Mouse (Mus musculus): ENCODE data around the gene Proser2. TPM values are rescaled to one million over a fixed set of nuclear protein-coding genes. Genes with fewer than 3 reads are reported as not detected.

The Proser2 gene
- polyA plus RNA-seq, 2 experiments: 1.6 to 3.0 TPM

DNA sequence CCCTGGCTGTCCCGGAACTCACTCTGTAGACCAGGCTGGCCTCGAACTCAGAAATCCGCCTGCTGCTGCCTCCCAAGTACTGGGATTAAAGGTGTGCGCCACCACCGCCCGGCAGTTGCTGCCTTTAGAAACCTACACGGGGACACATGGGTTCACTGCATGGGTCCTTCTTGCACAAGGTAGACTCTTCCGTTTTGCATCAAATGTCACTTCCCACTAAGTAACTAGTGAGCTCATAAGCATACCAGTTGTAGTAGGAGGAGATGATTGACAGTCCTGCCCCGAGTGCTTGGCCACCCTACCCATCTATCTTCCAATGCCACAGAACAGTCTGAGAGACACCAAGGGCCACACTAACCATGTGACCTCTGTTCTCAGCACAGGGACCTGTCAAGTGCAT is 29.2 kb upstream of the Proser2 start:
- Histone ChIP-seq H3K27ac (no peak overlapping the region), H3K4me2 (ENCODE audit: low read depth) (no peak overlapping the region), H3K4me1 (replicated peaks; ENCODE audit: control insufficient read depth in 2 of 2, insufficient read depth in 2 of 2, low read length in 1 of 2) (peaks cover 0 to 7% of the 10 kb centered on the region in 2 experiments; a peak in 1 of 4 replicates), H3K9me3 (ENCODE audit: control insufficient read depth, low read length) (no peaks in the 10 kb centered on the region), H3K4me3 (ENCODE audit: insufficient read depth in 1 of 2, low read depth in 2 of 2, low read length in 2 of 2) (no peak overlapping the region), H3K36me3 (replicated peaks; ENCODE audit: control insufficient read depth, insufficient read depth, low read depth) (no peaks in the 10 kb centered on the region), H3K27me3 (ENCODE audit: control insufficient read depth, insufficient read depth, low read length) (no peaks in the 10 kb centered on the region), H3K9ac (replicated peaks) (no peak overlapping the region)
- TF ChIP-seq EP300 (IDR thresholded peaks at IDR 0.05; ENCODE audit: low read depth): no peak
- 51% methylated on average over 9 of the region's 9 CpGs for WGBS (ENCODE audit: insufficient replicate concordance)
- DNase-seq (ENCODE audit: low read depth in 3 of 3, low spot score in 3 of 3) (no peak), ATAC-seq (ENCODE audit: insufficient read depth) (no peak)

DNA sequence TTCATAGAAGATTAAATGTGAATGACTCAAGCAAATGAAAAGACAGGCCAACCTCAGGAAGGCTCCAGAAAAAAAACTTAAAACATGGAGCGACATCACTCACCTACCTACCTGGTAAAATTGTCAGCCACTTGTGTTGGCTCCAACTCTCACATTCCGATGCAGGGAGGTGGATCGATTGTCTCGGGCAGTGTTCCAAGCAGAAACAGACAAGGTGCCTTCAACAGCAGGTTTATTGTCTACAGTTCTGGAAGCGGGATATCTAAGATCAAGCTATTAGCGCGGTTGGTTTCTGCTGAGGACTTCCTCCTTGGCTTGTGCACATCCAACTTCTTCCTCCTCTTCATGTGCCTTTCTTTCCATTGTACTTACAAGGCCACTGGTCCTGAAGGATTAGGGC is 27.6 kb upstream of the Proser2 start:
- no peak overlapping the region for H3K4me3 ChIP-seq (ENCODE audit: insufficient read depth in 1 of 2, low read depth in 2 of 2, low read length in 2 of 2)
- no peak overlapping the region for H3K9ac ChIP-seq (replicated peaks)
- ATAC-seq (ENCODE audit: insufficient read depth) (no peak), DNase-seq (ENCODE audit: low read depth in 3 of 3, low spot score in 3 of 3) (no peak)
- H3K27me3 ChIP-seq (ENCODE audit: control insufficient read depth, insufficient read depth, low read length): no peaks in the 10 kb centered on the region
- no peak overlapping the region for H3K27ac ChIP-seq
- 70% methylated on average over 7 of the region's 7 CpGs for WGBS (ENCODE audit: insufficient replicate concordance)
- H3K4me1 ChIP-seq (replicated peaks; ENCODE audit: control insufficient read depth in 2 of 2, insufficient read depth in 2 of 2, low read length in 1 of 2): peaks cover 0 to 7% of the 10 kb centered on the region in 2 experiments; a peak in 1 of 4 replicates
- H3K9me3 ChIP-seq (ENCODE audit: control insufficient read depth, low read length): no peaks in the 10 kb centered on the region
- H3K36me3 ChIP-seq (replicated peaks; ENCODE audit: control insufficient read depth, insufficient read depth, low read depth): no peaks in the 10 kb centered on the region
- no peak overlapping the region for H3K4me2 ChIP-seq (ENCODE audit: low read depth)
- TF ChIP-seq CTCF (IDR thresholded peaks at IDR 0.05; ENCODE audit: low read depth) (no peak), EP300 (IDR thresholded peaks at IDR 0.05; ENCODE audit: low read depth) (no peak)

DNA sequence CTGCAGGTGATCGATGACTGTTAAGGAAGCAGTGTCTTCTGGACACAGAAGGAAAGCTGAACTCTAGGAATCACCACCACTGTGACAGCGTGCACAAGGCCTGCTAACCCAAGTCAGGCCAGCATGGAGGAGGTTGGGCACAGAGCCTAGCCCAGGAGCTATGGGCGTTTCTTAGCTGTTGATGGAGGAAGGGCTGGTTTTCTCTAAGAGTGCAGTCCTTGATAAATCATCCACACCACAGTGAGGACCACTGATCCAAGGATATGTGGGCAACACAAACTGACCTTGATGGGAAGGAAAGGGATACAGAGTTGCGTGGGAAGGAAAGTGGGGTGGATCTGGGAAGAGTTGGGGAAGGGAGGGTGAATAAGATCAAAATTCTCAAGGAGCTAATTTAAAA is 27.2 kb upstream of the Proser2 start:
- H3K4me1 ChIP-seq (replicated peaks; ENCODE audit: control insufficient read depth in 2 of 2, insufficient read depth in 2 of 2, low read length in 1 of 2): peaks cover 0 to 6% of the 10 kb centered on the region in 2 experiments; a peak in 1 of 4 replicates
- no peaks in the 10 kb centered on the region for H3K36me3 ChIP-seq (replicated peaks; ENCODE audit: control insufficient read depth, insufficient read depth, low read depth)
- ATAC-seq (ENCODE audit: insufficient read depth) (no peak), DNase-seq (ENCODE audit: low read depth in 3 of 3, low spot score in 3 of 3) (no peak)
- H3K27me3 ChIP-seq (ENCODE audit: control insufficient read depth, insufficient read depth, low read length): no peaks in the 10 kb centered on the region
- no peak overlapping the region for H3K4me2 ChIP-seq (ENCODE audit: low read depth)
- WGBS (ENCODE audit: insufficient replicate concordance): 65% methylated on average over 4 of the region's 4 CpGs
- no peak overlapping the region for H3K9ac ChIP-seq (replicated peaks)
- no peaks in the 10 kb centered on the region for H3K9me3 ChIP-seq (ENCODE audit: control insufficient read depth, low read length)
- H3K4me3 ChIP-seq (ENCODE audit: insufficient read depth in 1 of 2, low read depth in 2 of 2, low read length in 2 of 2): no peak overlapping the region
- TF ChIP-seq CTCF (IDR thresholded peaks at IDR 0.05; ENCODE audit: low read depth) (no peak), EP300 (IDR thresholded peaks at IDR 0.05; ENCODE audit: low read depth) (no peak)
- H3K27ac ChIP-seq: no peak overlapping the region

DNA sequence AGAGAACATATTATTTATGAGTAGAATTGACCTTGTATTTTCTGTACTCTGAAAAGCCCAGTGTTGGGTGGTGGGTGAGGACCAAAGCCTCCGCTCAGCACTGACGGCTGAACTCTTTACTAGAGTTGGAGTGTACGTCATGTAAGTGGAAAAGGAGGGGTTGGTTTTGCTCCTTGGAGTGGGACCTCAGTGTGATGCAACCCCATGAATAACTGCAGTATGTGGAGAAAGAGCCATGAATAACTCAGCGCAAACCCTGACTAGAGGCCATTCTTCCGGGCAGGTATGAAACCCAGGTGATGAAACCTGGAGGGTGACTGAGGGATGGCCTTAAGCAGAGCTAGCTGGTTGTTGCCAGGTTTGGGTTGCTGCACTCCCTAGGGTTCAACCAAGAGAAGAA is 19.8 kb upstream of the Proser2 start:
- Histone ChIP-seq H3K9me3 (ENCODE audit: control insufficient read depth, low read length) (no peaks in the 10 kb centered on the region), H3K4me1 (replicated peaks; ENCODE audit: control insufficient read depth in 2 of 2, insufficient read depth in 2 of 2, low read length in 1 of 2) (no peaks in the 10 kb centered on the region), H3K27me3 (ENCODE audit: control insufficient read depth, insufficient read depth, low read length) (no peaks in the 10 kb centered on the region), H3K36me3 (replicated peaks; ENCODE audit: control insufficient read depth, insufficient read depth, low read depth) (no peaks in the 10 kb centered on the region), H3K4me2 (ENCODE audit: low read depth) (no peak overlapping the region), H3K27ac (no peak overlapping the region), H3K4me3 (ENCODE audit: insufficient read depth in 1 of 2, low read depth in 2 of 2, low read length in 2 of 2) (no peak overlapping the region), H3K9ac (replicated peaks) (no peak overlapping the region)
- no peak for ATAC-seq (ENCODE audit: insufficient read depth)
- WGBS (ENCODE audit: insufficient replicate concordance): 77% methylated on average over 5 of the region's 5 CpGs
- TF ChIP-seq CTCF (IDR thresholded peaks at IDR 0.05; ENCODE audit: low read depth) (no peak), EP300 (IDR thresholded peaks at IDR 0.05; ENCODE audit: low read depth) (no peak)
- DNase-seq (ENCODE audit: low read depth in 3 of 3, low spot score in 3 of 3): no peak

DNA sequence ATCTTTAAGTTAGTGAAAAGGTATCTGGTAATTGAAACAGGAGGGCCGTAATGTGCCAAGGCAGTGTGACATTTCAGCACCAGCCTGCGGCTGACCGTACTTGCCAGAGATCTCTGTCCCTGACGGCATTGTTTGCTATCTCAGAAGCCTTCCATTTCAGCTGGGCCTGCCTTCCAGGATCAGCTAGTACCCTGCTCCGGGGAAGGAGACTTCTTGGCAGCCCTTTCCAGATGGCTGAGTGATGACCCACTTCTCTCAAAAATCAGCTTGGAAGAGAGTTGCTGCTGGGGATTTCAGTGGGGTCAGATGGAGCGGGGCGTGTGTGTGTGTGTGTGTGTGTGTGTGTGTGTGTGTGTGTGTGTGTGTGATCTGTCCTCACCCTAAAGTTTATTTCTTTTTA is 16.9 kb upstream of the Proser2 start:
- 69% methylated on average over 7 of the region's 7 CpGs for WGBS (ENCODE audit: insufficient replicate concordance)
- Histone ChIP-seq H3K27ac (no peak overlapping the region), H3K9ac (replicated peaks) (no peak overlapping the region), H3K36me3 (replicated peaks; ENCODE audit: control insufficient read depth, insufficient read depth, low read depth) (no peaks in the 10 kb centered on the region), H3K4me2 (ENCODE audit: low read depth) (no peak overlapping the region), H3K9me3 (ENCODE audit: control insufficient read depth, low read length) (no peaks in the 10 kb centered on the region), H3K4me3 (ENCODE audit: insufficient read depth in 1 of 2, low read depth in 2 of 2, low read length in 2 of 2) (no peak overlapping the region), H3K4me1 (replicated peaks; ENCODE audit: control insufficient read depth in 2 of 2, insufficient read depth in 2 of 2, low read length in 1 of 2) (no peaks in the 10 kb centered on the region), H3K27me3 (ENCODE audit: control insufficient read depth, insufficient read depth, low read length) (no peaks in the 10 kb centered on the region)
- DNase-seq (ENCODE audit: low read depth in 3 of 3, low spot score in 3 of 3): no peak
- no peak for ATAC-seq (ENCODE audit: insufficient read depth)
- TF ChIP-seq EP300 (IDR thresholded peaks at IDR 0.05; ENCODE audit: low read depth) (no peak), CTCF (IDR thresholded peaks at IDR 0.05; ENCODE audit: low read depth) (no peak)
